Mouse (Mus musculus): ENCODE data around the gene Slc22a23.

Slc22a23 gene

DNA sequence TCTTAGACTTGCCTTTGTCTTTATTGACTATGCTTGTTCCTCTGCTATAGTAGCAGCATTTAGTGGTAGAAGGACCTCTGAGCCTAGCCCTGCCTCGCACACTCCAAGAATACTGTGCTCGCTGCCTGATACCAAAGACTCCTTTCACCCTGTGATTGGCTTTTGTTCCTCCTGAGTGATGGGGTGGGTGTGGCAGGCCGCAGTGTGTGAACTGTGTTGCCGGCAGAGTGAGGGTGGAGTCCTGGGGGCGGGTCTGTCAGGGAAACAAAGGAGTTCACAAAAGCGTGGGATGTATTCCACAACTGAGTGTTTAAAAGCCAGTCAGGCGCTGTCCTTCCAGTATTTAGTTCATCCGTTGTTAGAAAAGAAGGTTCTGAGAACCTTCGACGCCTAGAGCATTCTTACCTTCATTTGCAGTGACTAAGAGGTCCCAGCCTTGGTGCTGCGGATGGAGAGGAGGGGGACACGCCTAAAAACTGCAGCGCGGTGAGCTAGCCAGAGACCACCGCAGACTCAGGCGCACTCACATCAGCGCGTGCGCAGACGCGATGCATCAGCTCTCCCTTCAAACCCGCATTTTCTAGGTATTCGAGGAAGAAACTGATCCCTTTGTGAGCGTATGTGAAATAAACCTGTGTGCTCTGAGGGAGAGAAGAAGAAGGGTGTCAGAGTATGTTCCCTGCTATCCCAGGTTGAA is 213.8 kb downstream of the Slc22a23 start:
- no peak for DNase-seq

DNA sequence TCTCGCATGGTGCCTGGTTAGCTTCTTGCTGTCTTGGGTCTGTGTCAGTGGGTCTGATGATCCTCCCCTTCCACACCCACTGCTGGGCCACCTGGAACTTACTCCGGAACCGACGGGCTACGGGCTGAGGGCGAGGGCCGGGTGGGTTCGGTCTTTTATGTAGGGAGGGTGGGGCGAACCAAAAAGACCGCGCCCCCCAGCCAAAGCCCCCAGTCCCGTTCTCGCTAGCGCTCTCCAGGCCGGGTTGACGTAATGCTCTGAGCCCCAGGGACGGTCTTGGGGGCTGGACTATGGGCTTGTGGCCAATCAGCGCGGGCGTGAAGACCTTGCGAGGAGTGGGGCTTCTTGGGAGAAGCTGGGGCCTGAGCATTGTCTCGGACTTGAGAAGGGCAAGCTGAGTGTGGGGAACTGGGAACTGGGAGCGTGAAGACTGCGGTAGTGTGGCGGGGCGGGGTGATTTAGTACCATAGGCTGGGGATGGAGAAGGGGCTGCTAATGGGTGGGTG is 214.7 kb downstream of the Slc22a23 start, which contains the start of gene Tubb2b:
TSS of gene Tubb2b (minus strand) at position 241 of the 506 bp plus-strand sequence.
- no peak for DNase-seq

DNA sequence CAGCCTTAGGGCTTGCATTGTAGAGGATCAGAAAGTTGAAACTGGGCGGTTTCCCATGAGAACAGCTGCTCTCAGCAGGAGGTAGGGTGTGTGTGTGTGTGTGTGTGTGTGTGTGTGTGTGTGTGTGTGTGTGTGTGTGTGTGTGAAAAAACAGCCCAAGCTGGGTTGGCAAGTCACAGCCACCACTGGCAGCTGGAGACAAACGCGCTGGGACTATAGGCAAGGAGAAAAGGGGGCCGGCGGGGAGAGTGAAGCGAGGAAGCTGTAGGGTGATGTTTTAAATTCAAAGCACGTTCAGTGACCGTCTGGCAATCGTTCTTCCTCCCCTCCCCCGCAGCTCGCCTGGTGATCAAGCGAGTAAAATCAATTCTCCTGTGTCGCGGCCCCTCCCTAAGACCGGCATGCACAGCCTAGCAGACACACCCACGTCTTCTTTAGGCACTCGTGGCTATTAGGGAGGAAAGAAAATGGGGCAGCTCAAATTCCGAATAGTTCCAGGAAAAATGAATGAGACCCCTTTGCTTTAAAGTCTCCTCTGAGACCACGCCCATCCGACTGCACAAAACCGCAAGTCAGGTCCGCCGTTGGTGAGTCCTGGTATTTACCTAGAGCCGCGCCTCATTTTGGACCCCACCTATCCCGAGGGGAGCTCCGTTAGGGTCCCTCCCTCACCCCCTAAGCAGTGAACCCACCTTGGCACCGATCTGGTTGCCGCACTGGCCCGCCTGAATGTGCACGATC is 215.3 kb downstream of the Slc22a23 start:
- DNase-seq = no peak

Data from cerebellum, adult 11 months (tissue).